Mouse (Mus musculus) midbrain, embryonic 10.5 days (tissue): Measurements from ENCODE around the gene Gtf2ird2. TPM values are rescaled to one million over a fixed set of nuclear protein-coding genes. Genes with fewer than 3 reads are reported as not detected.

ENCODE experiments used
- DNase-seq: peaks from one replicate; pipeline ENCODE4 v3.0.0-alpha.2; 2017; ENCODE audit warnings: low spot score
- H3K27ac ChIP-seq: fragments of 300-500 bp; sonication (generic); replicated peaks from 2 replicates; pipeline ENCODE4 v1.5.1; 2016; ENCODE audit warnings: mild to moderate bottlenecking
- H3K27me3 ChIP-seq: fragments of 300-500 bp; sonication (generic); 2 replicates; pipeline ENCODE4 v1.6.1; 2016; ENCODE audit warnings: low read depth, mild to moderate bottlenecking; ENCODE audit not compliant: poor library complexity, severe bottlenecking
- H3K36me3 ChIP-seq: fragments of 300-500 bp; sonication (generic); 2 replicates; pipeline ENCODE4 v1.6.1; 2016; ENCODE audit warnings: mild to moderate bottlenecking, moderate library complexity
- H3K4me1 ChIP-seq: fragments of 300-500 bp; sonication (generic); 2 replicates; pipeline ENCODE4 v1.6.1; 2016
- H3K4me3 ChIP-seq: fragments of 300-500 bp; sonication (generic); 2 replicates; pipeline ENCODE4 v1.5.1; 2016; ENCODE audit warnings: mild to moderate bottlenecking, moderate library complexity
- H3K9me3 ChIP-seq: fragments of 300-500 bp; sonication (generic); replicated peaks from 2 replicates; pipeline ENCODE4 v1.6.1; 2016; ENCODE audit warnings: mild to moderate bottlenecking
- WGBS: fragments of 180-500 bp; shearing (Covaris S2); methylation state at CpG from one replicate; pipeline ENCODE4 v1.1.7; 2016; 5-methylcytosine and 5-hydroxymethylcytosine counted together
- polyA plus RNA-seq: library from polyadenylated mRNA; unstranded; fragments of >200 nt; fragmentation: Nextera tagmentation; extraction: Ambion mirVana; gene quantifications from 2 replicates; pipeline ENCODE4 v1.2.1, GENCODE M21; 2016

The Gtf2ird2 gene
- polyA plus RNA-seq, 1 experiment from 2014 or later, result 7.1 TPM

DNA sequence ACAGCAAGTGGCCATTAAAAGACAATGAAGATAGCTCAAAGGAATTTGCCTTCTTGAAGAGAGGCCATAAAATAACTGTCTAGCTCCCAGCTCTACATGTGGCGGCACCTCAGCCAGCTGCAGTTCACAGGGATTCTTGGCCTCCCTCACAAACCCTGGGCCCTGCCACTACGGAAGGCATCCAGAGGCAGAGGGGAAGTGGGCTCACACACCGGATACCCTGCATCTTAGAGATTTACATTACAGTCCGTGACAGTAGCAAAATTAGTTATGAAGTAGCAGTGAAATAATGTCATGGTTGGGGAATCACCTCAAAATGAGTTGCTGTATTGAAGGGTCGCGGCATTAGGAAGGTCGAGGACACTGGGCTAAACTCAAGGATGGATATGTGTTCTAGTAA is 4.8 kb downstream of the Gtf2ird2 start:
- WGBS, result 92% methylated on average over 7 of the region's 7 CpGs
- no peak overlapping the region for H3K27ac ChIP-seq
- H3K27me3 ChIP-seq, result no peaks in the 10 kb centered on the region
- H3K4me1 ChIP-seq, result peaks cover 3% of the 10 kb centered on the region
- no peak for DNase-seq
- no peaks in the 10 kb centered on the region for H3K9me3 ChIP-seq
- peaks cover 7% of the 10 kb centered on the region; the same call in 1 of the 2 replicates for H3K36me3 ChIP-seq
- H3K4me3 ChIP-seq, result no peak overlapping the region

DNA sequence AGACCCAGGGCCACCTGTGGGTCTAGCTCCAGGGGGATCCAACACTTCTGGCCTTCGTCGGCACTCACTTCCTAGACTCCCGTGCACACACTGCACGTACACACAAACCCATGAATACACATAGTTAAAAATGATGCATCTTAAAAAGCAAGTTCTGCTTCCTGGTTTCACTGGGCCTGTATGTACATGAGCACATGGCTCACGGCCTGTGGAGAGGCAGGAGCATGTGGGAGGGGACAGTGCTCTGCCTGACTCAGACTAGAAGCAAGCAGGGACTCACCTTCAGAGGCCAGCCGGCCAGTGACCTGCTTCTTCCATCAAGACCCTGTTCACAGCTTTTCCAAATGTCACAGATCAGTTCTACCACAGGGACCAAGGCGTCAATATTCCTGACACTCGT is 9.8 kb downstream of the Gtf2ird2 start:
- H3K27ac ChIP-seq, result no peak overlapping the region
- no peaks in the 10 kb centered on the region for H3K27me3 ChIP-seq
- no peak overlapping the region for H3K4me3 ChIP-seq
- peaks cover 45% of the 10 kb centered on the region for H3K36me3 ChIP-seq
- no peaks in the 10 kb centered on the region for H3K4me1 ChIP-seq
- no peak for DNase-seq
- WGBS, result 87% methylated on average over 8 of the region's 8 CpGs
- 0 out of 2 replicates have a peak, but pooled peaks cover 3% of the 10 kb centered on the region for H3K9me3 ChIP-seq

DNA sequence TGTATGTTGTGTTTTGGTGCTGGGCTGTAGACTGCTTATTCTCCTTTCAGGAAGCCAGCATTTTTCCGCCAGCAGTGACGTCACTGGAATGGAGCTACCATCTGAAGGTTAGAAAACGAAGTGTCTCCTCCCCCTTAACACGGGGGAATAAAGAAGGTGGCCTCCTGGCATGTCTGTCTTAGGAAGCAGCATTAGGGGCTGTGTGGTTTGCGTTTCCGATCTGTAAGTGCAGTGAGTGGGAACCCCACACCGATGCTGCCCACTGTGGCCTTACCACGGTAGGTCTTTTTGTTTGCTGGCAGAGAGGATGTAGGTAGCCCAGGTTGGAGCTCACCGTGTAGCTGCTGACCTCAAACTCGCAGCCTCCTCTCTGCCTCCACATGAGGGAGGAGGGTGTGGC is 22.9 kb downstream of the Gtf2ird2 start:
- DNase-seq, result no peak
- 87% methylated on average over 10 of the region's 10 CpGs for WGBS
- Histone ChIP-seq H3K9me3 (peaks cover 6% of the 10 kb centered on the region; the same call in 1 of the 2 replicates), H3K4me3 (no peak overlapping the region), H3K27ac (no peak overlapping the region), H3K4me1 (peaks cover 7% of the 10 kb centered on the region), H3K36me3 (peaks cover 33% of the 10 kb centered on the region), H3K27me3 (no peaks in the 10 kb centered on the region)

GRCm38 (mm10) chr5:134209931-134210554 is 26.2 kb downstream of the Gtf2ird2 start:
- H3K27me3 ChIP-seq, result no peaks in the 10 kb centered on the region
- H3K4me3 ChIP-seq, result no peak overlapping the region
- H3K9me3 ChIP-seq, result peaks cover 6% of the 10 kb centered on the region; the same call in 1 of the 2 replicates
- peaks cover 15% of the 10 kb centered on the region for H3K36me3 ChIP-seq
- WGBS, result 73% methylated on average over 11 of the region's 11 CpGs
- DNase-seq, result no peak
- no peak overlapping the region for H3K27ac ChIP-seq
- peaks cover 7% of the 10 kb centered on the region for H3K4me1 ChIP-seq

DNA sequence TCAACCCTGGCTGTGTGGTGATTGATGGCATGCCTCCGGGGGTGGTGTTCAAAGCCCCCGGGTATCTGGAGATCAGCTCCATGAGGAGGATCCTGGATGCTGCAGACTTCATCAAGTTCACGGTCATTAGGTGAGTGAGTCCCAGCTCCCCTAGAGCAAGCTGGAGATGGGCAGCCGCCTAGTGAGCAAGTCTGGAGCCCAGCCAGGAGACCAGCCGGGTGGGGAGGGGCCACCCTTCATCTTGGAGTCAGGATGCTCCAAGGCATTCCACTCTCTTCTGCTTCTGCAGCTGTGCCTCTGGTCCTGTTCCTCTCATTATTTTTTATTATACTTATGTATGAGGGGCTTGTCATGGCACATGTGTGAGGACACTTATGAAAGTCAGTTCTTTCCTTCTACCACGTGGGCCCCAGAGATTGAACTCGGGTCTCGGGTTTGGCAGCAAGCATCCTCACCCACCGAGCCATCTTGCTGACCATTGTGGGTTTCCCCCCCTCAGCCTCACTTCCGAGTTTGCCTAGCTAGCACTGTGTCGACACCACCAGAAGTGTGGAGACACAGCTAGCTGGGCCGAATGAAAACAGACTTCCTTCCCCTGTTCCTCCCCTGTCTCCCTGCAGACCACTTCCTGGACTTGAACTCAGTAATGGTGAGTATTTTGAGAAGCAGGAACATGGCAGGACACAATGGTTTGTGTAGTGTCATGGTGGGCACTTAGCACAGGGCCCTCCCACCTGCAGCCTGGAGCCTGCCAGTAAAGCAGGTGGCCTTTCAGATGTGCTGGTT is 30.4 kb downstream of the Gtf2ird2 start:
- Histone ChIP-seq H3K4me1 (peaks cover 16% of the 10 kb centered on the region), H3K36me3 (peaks cover 31% of the 10 kb centered on the region), H3K9me3 (peaks cover 7% of the 10 kb centered on the region; the same call in 1 of the 2 replicates), H3K4me3 (no peak overlapping the region), H3K27ac (no peak overlapping the region), H3K27me3 (no peaks in the 10 kb centered on the region)
- no peak for DNase-seq
- 87% methylated on average over 12 of the region's 12 CpGs for WGBS

GRCm38 (mm10) chr5:134217900-134218299 is 34.1 kb downstream of the Gtf2ird2 start:
- peaks cover 25% of the 10 kb centered on the region for H3K27me3 ChIP-seq
- peaks cover 7% of the 10 kb centered on the region; the same call in 1 of the 2 replicates for H3K9me3 ChIP-seq
- no peak overlapping the region for H3K4me3 ChIP-seq
- DNase-seq, result no peak
- peaks cover 21% of the 10 kb centered on the region for H3K36me3 ChIP-seq
- peaks cover 25% of the 10 kb centered on the region for H3K4me1 ChIP-seq
- 93% methylated on average over 7 of the region's 7 CpGs for WGBS
- no peak overlapping the region for H3K27ac ChIP-seq

DNA sequence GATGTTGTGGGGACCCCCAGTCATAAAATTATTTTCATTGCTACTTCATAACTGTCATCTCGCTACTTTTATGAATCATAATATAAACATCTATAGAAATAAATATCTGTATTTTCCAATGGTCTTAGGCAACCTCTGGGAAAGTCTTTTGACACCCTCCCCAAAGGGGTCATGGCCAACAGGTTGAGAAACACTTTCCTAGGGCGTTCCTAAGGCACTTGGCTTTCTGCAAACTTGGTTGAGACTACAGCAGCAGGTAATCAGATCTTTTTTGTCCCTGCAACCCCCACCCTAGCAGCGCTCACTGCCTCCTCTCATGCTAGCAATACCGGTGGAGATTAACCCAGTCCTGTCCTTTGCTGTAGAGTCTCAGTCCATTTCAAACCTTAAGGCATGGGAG is 37.5 kb downstream of the Gtf2ird2 start:
- Histone ChIP-seq H3K4me1 (peaks cover 26% of the 10 kb centered on the region), H3K27me3 (peaks cover 26% of the 10 kb centered on the region), H3K4me3 (peak overlapping the region; percentile 55), H3K9me3 (peaks cover 7% of the 10 kb centered on the region; the same call in 1 of the 2 replicates), H3K36me3 (peaks cover 17% of the 10 kb centered on the region), H3K27ac (0 out of 2 replicates have a peak overlapping the region, but pooled peaks have one; percentile 76)
- 50% methylated on average over 4 of the region's 4 CpGs for WGBS
- no peak for DNase-seq

GRCm38 (mm10) chr5:134221708-134222150 is 37.9 kb downstream of the Gtf2ird2 start:
- Histone ChIP-seq H3K27me3 (peaks cover 26% of the 10 kb centered on the region), H3K9me3 (peaks cover 3% of the 10 kb centered on the region; the same call in 1 of the 2 replicates), H3K36me3 (peaks cover 12% of the 10 kb centered on the region), H3K4me1 (peaks cover 30% of the 10 kb centered on the region), H3K4me3 (peak overlapping the region; percentile 55), H3K27ac (peak overlapping the region; percentile 76)
- peak; percentile 47 for DNase-seq
- 1% methylated on average over 36 of the region's 36 CpGs for WGBS

DNA sequence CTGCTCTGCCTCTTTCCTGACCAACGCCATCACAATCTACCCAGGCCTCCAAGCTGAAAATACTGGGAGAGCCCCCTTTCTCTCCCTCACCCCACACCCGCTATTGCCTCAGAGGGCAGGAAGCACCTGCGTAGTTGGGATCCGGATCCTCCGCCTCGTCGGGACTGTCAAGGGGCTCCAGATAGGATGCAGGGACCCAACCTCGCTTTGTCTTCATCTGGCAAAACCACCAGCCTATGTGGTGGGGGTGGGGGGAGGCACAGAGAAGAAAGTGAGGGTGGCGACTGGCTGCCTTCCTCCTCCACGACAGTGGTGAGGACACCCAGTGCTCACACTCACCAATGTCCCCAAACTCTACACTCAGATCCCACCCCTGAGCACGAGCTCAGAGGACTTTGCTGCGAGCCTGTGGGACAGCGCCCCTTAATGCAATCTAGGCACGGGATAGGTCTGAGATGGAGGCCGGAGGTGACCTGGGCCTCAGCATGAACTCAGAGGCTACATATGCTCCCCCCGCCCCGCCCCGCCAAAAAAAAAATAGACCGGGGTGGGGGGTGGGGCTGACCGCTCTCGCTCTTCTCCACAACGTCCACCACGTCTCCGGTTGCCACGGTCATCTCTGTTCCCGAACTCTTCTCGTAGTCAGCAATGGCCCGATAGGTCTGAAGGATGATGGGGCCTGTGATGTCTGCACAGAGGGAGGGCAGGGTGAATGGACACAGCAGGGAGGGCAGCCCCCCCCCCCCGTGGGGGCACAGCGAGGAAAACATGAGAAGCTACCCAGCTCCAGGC is 41.5 kb downstream of the Gtf2ird2 start:
- Histone ChIP-seq H3K4me1 (peaks cover 36% of the 10 kb centered on the region), H3K9me3 (no peaks in the 10 kb centered on the region), H3K36me3 (no peaks in the 10 kb centered on the region), H3K27ac (no peak overlapping the region), H3K27me3 (peaks cover 23% of the 10 kb centered on the region), H3K4me3 (no peak overlapping the region)
- 80% methylated on average over 30 of the region's 30 CpGs for WGBS
- DNase-seq, result no peak

- 79% methylated on average over 12 of the region's 12 CpGs for WGBS
- H3K27ac ChIP-seq, result peak overlapping the region; percentile 53
These were observed 43.1 kb downstream of the Gtf2ird2 start for GRCm38 (mm10) chr5:134226946-134227345.

DNA sequence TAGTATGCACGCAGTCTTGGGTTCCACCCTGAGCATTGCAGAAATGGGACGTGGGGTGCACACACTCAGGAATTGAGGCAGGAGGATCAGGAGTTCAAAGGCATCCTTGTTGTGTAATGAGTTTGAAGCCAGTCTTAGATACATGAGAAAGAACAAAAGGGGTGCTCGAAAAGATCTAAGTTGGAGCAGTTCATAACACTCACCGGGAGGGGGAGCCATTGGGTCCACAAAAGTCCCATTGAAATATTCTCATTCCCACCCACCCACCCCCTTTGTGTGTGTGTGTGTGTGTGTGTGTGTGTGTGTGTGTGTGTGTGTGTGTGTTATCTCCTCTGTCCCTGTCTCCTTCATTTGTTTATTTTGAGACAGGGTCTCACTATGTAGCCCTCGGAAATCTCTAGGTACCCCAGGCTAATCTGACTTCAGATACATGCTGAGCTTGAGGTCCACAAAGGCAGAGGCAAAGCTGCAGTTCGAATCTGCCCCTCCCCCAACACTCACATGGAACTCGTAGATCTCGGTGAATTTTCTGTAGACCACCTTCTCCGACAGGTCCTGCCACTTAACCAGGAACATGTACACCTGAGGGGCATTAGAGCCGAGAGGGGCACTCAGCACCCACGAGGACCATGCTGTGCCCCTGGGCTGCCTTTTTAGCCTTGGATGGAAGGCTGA is 43.9 kb downstream of the Gtf2ird2 start:
- H3K4me3 ChIP-seq, result no peak overlapping the region
- no peaks in the 10 kb centered on the region for H3K36me3 ChIP-seq
- DNase-seq, result peak; percentile 63
- H3K27ac ChIP-seq, result peak overlapping the region; percentile 53
- H3K9me3 ChIP-seq, result no peaks in the 10 kb centered on the region
- 41% methylated on average over 11 of the region's 11 CpGs for WGBS
- H3K4me1 ChIP-seq, result peaks cover 27% of the 10 kb centered on the region
- H3K27me3 ChIP-seq, result peaks cover 3% of the 10 kb centered on the region

More at GRCm38 (mm10) chr5:134226946-134227345, 43.1 kb downstream of the Gtf2ird2 start:
- DNase-seq, result no peak
- Histone ChIP-seq H3K9me3 (no peaks in the 10 kb centered on the region), H3K4me3 (no peak overlapping the region), H3K27me3 (peaks cover 10% of the 10 kb centered on the region), H3K4me1 (peaks cover 29% of the 10 kb centered on the region), H3K36me3 (no peaks in the 10 kb centered on the region)

GRCm38 (mm10) chr5:134228249-134228638 is 44.4 kb downstream of the Gtf2ird2 start:
- Histone ChIP-seq H3K27ac (peak overlapping the region; percentile 57), H3K9me3 (no peaks in the 10 kb centered on the region), H3K4me1 (peaks cover 31% of the 10 kb centered on the region), H3K4me3 (no peak overlapping the region), H3K36me3 (no peaks in the 10 kb centered on the region), H3K27me3 (no peaks in the 10 kb centered on the region)
- 85% methylated on average over 6 of the region's 6 CpGs for WGBS
- no peak for DNase-seq
